Mouse (Mus musculus) G1E (cell line): ENCODE measurements around the gene Olfr1054. TPM values are rescaled to one million over a fixed set of nuclear protein-coding genes. Genes with fewer than 3 reads are reported as not detected.

Source experiments
- ATAC-seq: 2 replicates; pipeline ENCODE4 v1.8.0; 2016; ENCODE audit warnings: mild to moderate bottlenecking; ENCODE audit not compliant: insufficient number of reproducible peaks, poor library complexity, low FRiP score, severe bottlenecking; ENCODE audit errors: extremely low read depth
- DNase-seq: peaks from one replicate; pipeline ENCODE4 v3.0.0; 2012; ENCODE audit warnings: low spot score
- H3K27me3 ChIP-seq: 2 replicates; pipeline ENCODE4 v1.6.1; 2012; ENCODE audit warnings: mild to moderate bottlenecking, low read length, inconsistent platforms; ENCODE audit not compliant: insufficient read depth
- H3K36me3 ChIP-seq: replicated peaks from 2 replicates; pipeline ENCODE3; 2012; ENCODE audit warnings: mild to moderate bottlenecking, inconsistent platforms
- H3K4me1 ChIP-seq: 2 replicates; pipeline ENCODE4 v1.6.1; 2012; ENCODE audit warnings: low read depth, low read length, inconsistent platforms, mixed read lengths; ENCODE audit not compliant: insufficient read depth
- H3K4me3 ChIP-seq: 2 replicates; pipeline ENCODE4 v1.5.1; 2012; ENCODE audit warnings: low read depth, mild to moderate bottlenecking, inconsistent platforms, low read length, moderate library complexity, mixed read lengths
- H3K9me3 ChIP-seq: replicated peaks from 2 replicates; pipeline ENCODE4 v1.6.1; 2012; ENCODE audit warnings: inconsistent platforms
- CTCF ChIP-seq: IDR thresholded peaks from 2 replicates; pipeline ENCODE4 v1.5.1; 2012; ENCODE audit warnings: low read depth, low read length, inconsistent platforms, mixed read lengths
- GATA1 ChIP-seq: IDR thresholded peaks from 2 replicates; pipeline ENCODE4 v1.6.1; 2012; ENCODE audit warnings: borderline replicate concordance, low read length, inconsistent platforms, mixed read lengths
- GATA2 ChIP-seq: IDR thresholded peaks from 2 replicates; pipeline ENCODE4 v1.6.1; 2012; ENCODE audit warnings: low read depth, low read length, inconsistent platforms, borderline replicate concordance
- POLR2AphosphoS5 ChIP-seq: IDR thresholded peaks from 2 replicates; pipeline ENCODE4 v1.6.1; 2012; ENCODE audit warnings: low read depth, low read length, inconsistent platforms; ENCODE audit not compliant: insufficient replicate concordance
- TAL1 ChIP-seq: conservative IDR thresholded peaks from 2 replicates; pipeline ENCODE4 v1.6.1; 2012; ENCODE audit warnings: low read depth, low read length, inconsistent platforms, mixed read lengths
- polyA plus RNA-seq: library from polyadenylated mRNA; stranded (reverse); fragments of >175 nt; gene quantifications from 2 replicates; pipeline ENCODE4 v1.2.3, GENCODE M21; 2012
- total RNA-seq, 2 experiments: library from RNA; stranded (forward) in 1 of 2; stranded (reverse) in 1 of 2; fragments of 200-1000 nt in 1 of 2; fragments of >200 nt in 1 of 2; fragmentation: Nextera tagmentation in 1 of 2; gene quantifications; 2 replicates each; pipeline ENCODE4 v1.2.3; 2014 to 2017

Olfr1054 gene
- total and polyA plus RNA-seq, 3 experiments, result not detected

- Histone ChIP-seq H3K27me3 (no peaks in the 10 kb centered on the region), H3K9me3 (no peaks in the 10 kb centered on the region), H3K4me3 (no peak within 1 kb of the TSS), H3K4me1 (no peaks in the 10 kb centered on the region), H3K36me3 (no peaks in the 10 kb centered on the region)
- DNase-seq (no peak), ATAC-seq (no peak)
- TF ChIP-seq GATA1, result no peak
- TF ChIP-seq GATA2, result no peak
- no peak for TF ChIP-seq POLR2AphosphoS5
- TF ChIP-seq CTCF, result no peak
- TF ChIP-seq TAL1, result no peak
Measured at GRCm38 (mm10) chr2:86292155-86292554, 43.1 kb downstream of the Olfr1054 start, which contains the start of gene Olfr1052. Olfr1052 (plus strand) TSS chr2:86292455.

Other genes with a start within 250 kb of the Olfr1054 start
Only the 20 nearest of the 27 such genes appear.
- gene Olfr1043, start 167.9 kb downstream of the Olfr1054 start, total RNA-seq (2014; fragmentation: Nextera tagmentation), result not detected in 2 replicates
- gene Olfr1043, start 167.9 kb downstream of the Olfr1054 start, total RNA-seq (2017), result not detected in 2 replicates
- gene Olfr1043, start 167.9 kb downstream of the Olfr1054 start, polyA plus RNA-seq, result not detected in 2 replicates
- gene Olfr1044, start 157.6 kb downstream of the Olfr1054 start, total RNA-seq (2014; fragmentation: Nextera tagmentation), result not detected in 2 replicates
- gene Olfr1044, start 157.6 kb downstream of the Olfr1054 start, total RNA-seq (2017), result 0.17 and 0.38 TPM in 2 replicates
- not detected in 2 replicates for gene Olfr1044, start 157.6 kb downstream of the Olfr1054 start, polyA plus RNA-seq
- not detected in 2 replicates for gene Olfr52, start 149.8 kb downstream of the Olfr1054 start, total RNA-seq (2014; fragmentation: Nextera tagmentation)
- 0.11 and 0.17 TPM in 2 replicates for gene Olfr52, start 149.8 kb downstream of the Olfr1054 start, total RNA-seq (2017)
- not detected in 2 replicates for gene Olfr52, start 149.8 kb downstream of the Olfr1054 start, polyA plus RNA-seq
- not detected in 2 replicates for gene Olfr1045, start 132.4 kb downstream of the Olfr1054 start, total RNA-seq (2014; fragmentation: Nextera tagmentation)
- 0.16 and 0.17 TPM in 2 replicates for gene Olfr1045, start 132.4 kb downstream of the Olfr1054 start, total RNA-seq (2017)
- gene Olfr1045, start 132.4 kb downstream of the Olfr1054 start, polyA plus RNA-seq, result not detected in 2 replicates
- not detected in 2 replicates for gene Olfr1046, start 116.1 kb downstream of the Olfr1054 start, total RNA-seq (2014; fragmentation: Nextera tagmentation)
- gene Olfr1046, start 116.1 kb downstream of the Olfr1054 start, total RNA-seq (2017), result 0.16 TPM in 1 of 2 replicates, not detected in the other
- gene Olfr1046, start 116.1 kb downstream of the Olfr1054 start, polyA plus RNA-seq, result not detected in 2 replicates
- not detected in 2 replicates for gene Olfr1047, start 104.0 kb downstream of the Olfr1054 start, total RNA-seq (2014; fragmentation: Nextera tagmentation)
- gene Olfr1047, start 104.0 kb downstream of the Olfr1054 start, total RNA-seq (2017), result not detected in 2 replicates
- gene Olfr1047, start 104.0 kb downstream of the Olfr1054 start, polyA plus RNA-seq, result not detected in 2 replicates
- not detected in 2 replicates for gene Olfr1048, start 95.1 kb downstream of the Olfr1054 start, total RNA-seq (2014; fragmentation: Nextera tagmentation)
- gene Olfr1048, start 95.1 kb downstream of the Olfr1054 start, total RNA-seq (2017), result 0.06 and 0.27 TPM in 2 replicates
- not detected in 2 replicates for gene Olfr1048, start 95.1 kb downstream of the Olfr1054 start, polyA plus RNA-seq
- gene Olfr1049, start 77.1 kb downstream of the Olfr1054 start, total RNA-seq (2014; fragmentation: Nextera tagmentation), result not detected in 2 replicates
- gene Olfr1049, start 77.1 kb downstream of the Olfr1054 start, total RNA-seq (2017), result not detected in 2 replicates
- not detected in 2 replicates for gene Olfr1049, start 77.1 kb downstream of the Olfr1054 start, polyA plus RNA-seq
- not detected in 2 replicates for gene Olfr1051, start 56.3 kb downstream of the Olfr1054 start, total RNA-seq (2014; fragmentation: Nextera tagmentation)
- gene Olfr1051, start 56.3 kb downstream of the Olfr1054 start, total RNA-seq (2017), result not detected in 2 replicates
- not detected in 2 replicates for gene Olfr1051, start 56.3 kb downstream of the Olfr1054 start, polyA plus RNA-seq
- gene Olfr1052, start 43.0 kb downstream of the Olfr1054 start, total RNA-seq (2014; fragmentation: Nextera tagmentation), result not detected in 2 replicates
- 0.11 and 0.12 TPM in 2 replicates for gene Olfr1052, start 43.0 kb downstream of the Olfr1054 start, total RNA-seq (2017)
- gene Olfr1052, start 43.0 kb downstream of the Olfr1054 start, polyA plus RNA-seq, result not detected in 2 replicates
- not detected in 2 replicates for gene Olfr1053, start 20.1 kb downstream of the Olfr1054 start, total RNA-seq (2014; fragmentation: Nextera tagmentation)
- gene Olfr1053, start 20.1 kb downstream of the Olfr1054 start, total RNA-seq (2017), result not detected in 2 replicates
- gene Olfr1053, start 20.1 kb downstream of the Olfr1054 start, polyA plus RNA-seq, result not detected in 2 replicates
- gene Olfr1055, start 14.9 kb upstream of the Olfr1054 start, total RNA-seq (2014; fragmentation: Nextera tagmentation), result not detected in 2 replicates
- not detected in 2 replicates for gene Olfr1055, start 14.9 kb upstream of the Olfr1054 start, total RNA-seq (2017)
- not detected in 2 replicates for gene Olfr1055, start 14.9 kb upstream of the Olfr1054 start, polyA plus RNA-seq
- not detected in 2 replicates for gene Olfr1056, start 27.0 kb upstream of the Olfr1054 start, total RNA-seq (2014; fragmentation: Nextera tagmentation)
- gene Olfr1056, start 27.0 kb upstream of the Olfr1054 start, total RNA-seq (2017), result 0.12 and 0.60 TPM in 2 replicates
- gene Olfr1056, start 27.0 kb upstream of the Olfr1054 start, polyA plus RNA-seq, result not detected in 2 replicates
- not detected in 2 replicates for gene Olfr1057, start 43.0 kb upstream of the Olfr1054 start, total RNA-seq (2014; fragmentation: Nextera tagmentation)
- 0.22 TPM in 1 of 2 replicates, not detected in the other for gene Olfr1057, start 43.0 kb upstream of the Olfr1054 start, total RNA-seq (2017)
- not detected in 2 replicates for gene Olfr1057, start 43.0 kb upstream of the Olfr1054 start, polyA plus RNA-seq
- gene Olfr1058, start 53.1 kb upstream of the Olfr1054 start, total RNA-seq (2014; fragmentation: Nextera tagmentation), result not detected in 2 replicates
- not detected in 2 replicates for gene Olfr1058, start 53.1 kb upstream of the Olfr1054 start, total RNA-seq (2017)
- gene Olfr1058, start 53.1 kb upstream of the Olfr1054 start, polyA plus RNA-seq, result not detected in 2 replicates
- not detected in 2 replicates for gene Olfr1061, start 78.6 kb upstream of the Olfr1054 start, total RNA-seq (2014; fragmentation: Nextera tagmentation)
- gene Olfr1061, start 78.6 kb upstream of the Olfr1054 start, total RNA-seq (2017), result not detected in 2 replicates
- gene Olfr1061, start 78.6 kb upstream of the Olfr1054 start, polyA plus RNA-seq, result not detected in 2 replicates
- gene Olfr1062, start 91.3 kb upstream of the Olfr1054 start, total RNA-seq (2014; fragmentation: Nextera tagmentation), result not detected in 2 replicates
- 0.05 TPM in 1 of 2 replicates, not detected in the other for gene Olfr1062, start 91.3 kb upstream of the Olfr1054 start, total RNA-seq (2017)
- not detected in 2 replicates for gene Olfr1062, start 91.3 kb upstream of the Olfr1054 start, polyA plus RNA-seq
- not detected in 2 replicates for gene Olfr1065, start 115.2 kb upstream of the Olfr1054 start, total RNA-seq (2014; fragmentation: Nextera tagmentation)
- gene Olfr1065, start 115.2 kb upstream of the Olfr1054 start, total RNA-seq (2017), result 0.11 TPM in 1 of 2 replicates, not detected in the other
- not detected in 2 replicates for gene Olfr1065, start 115.2 kb upstream of the Olfr1054 start, polyA plus RNA-seq
- gene Olfr1066, start 120.8 kb upstream of the Olfr1054 start, total RNA-seq (2014; fragmentation: Nextera tagmentation), result not detected in 2 replicates
- gene Olfr1066, start 120.8 kb upstream of the Olfr1054 start, total RNA-seq (2017), result 0.49 TPM in 1 of 2 replicates, not detected in the other
- not detected in 2 replicates for gene Olfr1066, start 120.8 kb upstream of the Olfr1054 start, polyA plus RNA-seq
- gene Olfr228, start 152.0 kb upstream of the Olfr1054 start, total RNA-seq (2014; fragmentation: Nextera tagmentation), result not detected in 2 replicates
- not detected in 2 replicates for gene Olfr228, start 152.0 kb upstream of the Olfr1054 start, total RNA-seq (2017)
- not detected in 2 replicates for gene Olfr228, start 152.0 kb upstream of the Olfr1054 start, polyA plus RNA-seq